Mouse (Mus musculus): ENCODE data around the gene Mylk. TPM values are rescaled to one million over a fixed set of nuclear protein-coding genes. Genes with fewer than 3 reads are reported as not detected.
A peak's percentile ranks its signal among the peaks of the same experiment; 100 is the strongest.

Mylk gene
- total RNA-seq, 2 experiments from 2014 or later: 14.5 to 14.9 TPM

DNA sequence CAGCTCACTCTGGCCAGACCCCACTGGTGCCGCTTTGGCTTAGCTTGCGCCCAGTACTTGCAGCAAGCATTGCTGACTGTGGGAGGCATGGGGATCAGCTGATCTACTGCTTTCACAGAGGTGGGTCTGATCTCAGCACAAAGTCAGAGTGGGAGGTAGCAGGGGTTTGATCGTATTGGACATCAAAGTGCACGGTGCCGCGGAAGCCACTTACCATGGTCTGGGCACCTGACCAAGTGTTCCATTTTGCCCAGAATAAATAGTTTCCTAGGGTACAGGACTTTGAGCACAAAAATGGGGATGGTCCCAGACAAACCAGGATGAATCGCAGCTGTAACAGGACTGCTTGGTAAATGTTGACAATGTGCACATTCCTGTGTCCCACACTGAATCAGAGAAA, 236.0 kb downstream of the Mylk start:
- intact Hi-C loops (cut with DNase I): no loop called here
- no peak overlapping the region for H3K27ac ChIP-seq
- no peak for TF ChIP-seq CTCF (IDR thresholded peaks at IDR 0.05)
- H3K4me3 ChIP-seq: no peak overlapping the region
- DNase-seq (ENCODE audit: extremely low spot score in 1 of 2, low spot score in 2 of 2): no peak

GRCm38 (mm10) chr16:34984203-34985030, 239.4 kb downstream of the Mylk start:
- no peak for DNase-seq (ENCODE audit: extremely low spot score in 1 of 2, low spot score in 2 of 2)
- H3K4me3 ChIP-seq: no peak overlapping the region
- intact Hi-C loops (cut with DNase I): no loop called here
- TF ChIP-seq CTCF (IDR thresholded peaks at IDR 0.05): no peak
- H3K27ac ChIP-seq: no peak overlapping the region

GRCm38 (mm10) chr16:34985031-34985346, 240.0 kb downstream of the Mylk start:
- no peak for DNase-seq (ENCODE audit: extremely low spot score in 1 of 2, low spot score in 2 of 2)
- no peak for TF ChIP-seq CTCF (IDR thresholded peaks at IDR 0.05)
- intact Hi-C loops (cut with DNase I): no loop called here
- H3K4me3 ChIP-seq: no peak overlapping the region
- no peak overlapping the region for H3K27ac ChIP-seq

GRCm38 (mm10) chr16:34986211-34986825, 241.3 kb downstream of the Mylk start:
- Histone ChIP-seq H3K27ac (no peak overlapping the region), H3K4me3 (no peak overlapping the region)
- intact Hi-C loops (cut with DNase I): no loop called here
- DNase-seq (ENCODE audit: extremely low spot score in 1 of 2, low spot score in 2 of 2): no peak
- TF ChIP-seq CTCF (IDR thresholded peaks at IDR 0.05): no peak

DNA sequence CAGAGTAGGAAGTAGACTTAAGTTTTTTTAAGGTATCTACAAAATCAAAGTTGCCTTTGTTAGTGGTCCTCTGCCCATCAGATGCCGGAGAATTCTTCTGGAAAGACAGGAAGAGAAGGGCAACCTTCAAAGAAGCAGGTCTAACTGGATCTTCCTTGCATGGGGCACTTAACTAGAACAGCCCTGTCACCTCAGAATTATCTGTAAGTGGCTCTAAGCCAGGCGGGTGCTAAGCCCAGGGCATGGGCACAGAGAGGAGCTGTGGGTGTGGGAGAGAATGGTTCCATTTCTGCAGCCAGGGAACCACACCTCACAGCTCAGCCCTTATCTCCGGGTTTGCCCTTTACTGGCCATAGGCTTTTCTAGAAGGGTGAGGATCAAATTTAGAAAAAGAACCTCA, 246.4 kb downstream of the Mylk start:
- H3K27ac ChIP-seq: no peak overlapping the region
- TF ChIP-seq CTCF (IDR thresholded peaks at IDR 0.05): no peak
- DNase-seq (ENCODE audit: extremely low spot score in 1 of 2, low spot score in 2 of 2): no peak
- intact Hi-C loops (cut with DNase I): no loop called here
- H3K4me3 ChIP-seq: no peak overlapping the region

DNA sequence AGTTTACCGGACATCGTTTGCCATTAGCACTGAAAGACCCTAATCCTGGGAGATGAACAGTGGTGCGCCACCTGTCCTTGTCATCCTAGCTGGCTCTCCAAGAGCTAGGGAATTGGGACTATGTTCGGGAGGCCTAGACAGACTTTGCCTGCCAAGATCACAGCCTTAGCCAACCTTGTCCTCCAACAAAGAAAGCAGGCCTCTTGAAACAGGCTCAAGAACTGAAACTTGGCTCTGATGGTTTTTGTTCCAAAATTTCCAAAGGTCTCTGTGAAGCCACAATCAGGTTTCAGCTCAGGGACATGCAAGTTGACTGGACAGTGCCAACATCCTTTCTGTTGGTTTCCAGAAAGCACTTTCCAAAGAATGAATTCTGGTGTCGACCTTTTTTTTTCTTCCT, 247.8 kb downstream of the Mylk start:
- DNase-seq (ENCODE audit: extremely low spot score in 1 of 2, low spot score in 2 of 2): no peak
- no peak for TF ChIP-seq CTCF (IDR thresholded peaks at IDR 0.05)
- no peak overlapping the region for H3K4me3 ChIP-seq
- H3K27ac ChIP-seq: no peak overlapping the region
- intact Hi-C loops (cut with DNase I): no loop called here

DNA sequence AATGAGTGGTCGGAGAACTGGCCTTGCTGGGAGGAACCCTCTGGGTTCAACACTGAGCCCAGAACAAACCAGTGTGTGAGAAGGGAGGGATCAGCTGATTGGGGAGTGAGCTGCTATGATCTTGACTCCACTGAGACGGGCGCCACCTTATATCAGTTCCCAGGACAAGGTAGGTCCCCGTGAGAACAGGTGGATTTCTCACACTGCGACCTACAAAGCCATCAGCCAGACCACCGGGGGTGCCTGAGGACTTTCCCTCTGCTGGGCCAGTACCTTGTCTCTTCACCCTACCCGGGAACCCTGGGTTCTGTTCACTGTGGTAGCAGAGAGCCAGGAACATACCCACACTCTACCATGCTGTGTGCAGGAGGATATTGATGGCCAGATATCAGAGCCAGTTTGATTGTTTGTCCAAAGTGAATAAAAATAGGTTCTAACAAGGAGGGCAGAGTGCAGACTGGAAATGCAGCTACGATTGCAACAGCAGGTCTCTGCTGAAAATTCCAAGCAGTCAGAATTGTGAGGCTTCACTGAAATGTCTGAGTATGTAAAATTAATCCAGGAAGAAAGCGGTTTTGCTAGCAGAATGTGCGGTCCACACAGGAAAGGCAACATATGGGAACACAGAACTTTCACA, 248.8 kb downstream of the Mylk start:
- DNase-seq (ENCODE audit: extremely low spot score in 1 of 2, low spot score in 2 of 2): no peak

DNA sequence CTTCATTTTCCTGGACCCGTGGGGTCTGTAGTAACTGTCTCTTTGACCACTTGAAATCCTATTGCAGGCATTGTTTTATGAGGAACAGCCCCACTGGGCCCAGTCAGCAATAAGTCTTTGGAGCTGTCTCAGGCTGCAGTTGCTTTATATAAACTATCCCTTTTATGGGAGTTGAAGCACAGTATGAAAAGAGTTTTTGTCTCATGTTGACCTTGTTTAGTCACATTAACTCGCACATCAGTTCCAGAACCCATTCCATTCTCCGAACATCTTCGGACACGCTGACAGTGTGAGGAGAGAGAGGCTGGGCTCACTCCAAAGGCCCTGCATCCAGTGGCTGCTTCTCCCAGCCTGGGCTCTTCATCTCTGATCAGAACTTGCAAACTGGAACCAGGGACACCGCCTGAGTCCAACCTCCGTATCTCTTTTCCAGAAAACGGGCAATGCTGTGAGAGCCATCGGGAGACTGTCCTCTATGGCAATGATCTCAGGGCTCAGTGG, 249.7 kb downstream of the Mylk start:
- DNase-seq (ENCODE audit: extremely low spot score in 1 of 2, low spot score in 2 of 2): no peak
- Histone ChIP-seq H3K4me3 (no peak overlapping the region), H3K27ac (peak overlapping the region; percentile 36)
- intact Hi-C loops (cut with DNase I): no loop called here
- no peak for TF ChIP-seq CTCF (IDR thresholded peaks at IDR 0.05)

More for the DNA sequence above, 248.8 kb downstream of the Mylk start:
- intact Hi-C loops (cut with DNase I): no loop called here
- Histone ChIP-seq H3K27ac (peak overlapping the region; percentile 50), H3K4me3 (no peak overlapping the region)
- no peak for TF ChIP-seq CTCF (IDR thresholded peaks at IDR 0.05)

DNA sequence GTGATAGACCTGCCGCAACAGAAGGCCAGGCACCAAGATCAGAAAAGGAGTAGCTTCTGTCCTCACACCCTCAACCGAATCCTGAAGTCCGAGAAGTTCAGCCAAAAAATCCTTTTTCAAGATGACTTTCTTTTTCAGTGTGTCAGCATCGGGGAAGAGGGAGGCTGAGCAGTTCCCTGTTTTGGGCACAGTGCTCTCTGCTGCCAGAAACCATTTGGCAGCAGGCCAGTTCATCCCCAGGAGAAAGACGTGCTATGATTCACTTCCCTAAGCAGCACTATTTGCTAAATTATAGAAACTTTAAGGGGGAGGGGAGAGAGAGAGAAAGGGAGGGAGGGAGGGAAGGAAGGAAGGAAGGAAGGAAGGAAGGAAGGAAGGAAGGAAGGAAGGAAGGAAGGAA, 251.1 kb downstream of the Mylk start:
- Histone ChIP-seq H3K4me3 (no peak overlapping the region), H3K27ac (peak overlapping the region; percentile 80)
- intact Hi-C loops (cut with DNase I): no loop called here
- DNase-seq (ENCODE audit: extremely low spot score in 1 of 2, low spot score in 2 of 2): peak; percentile 77 to 82
- TF ChIP-seq CTCF (IDR thresholded peaks at IDR 0.05): no peak

- no peak for TF ChIP-seq CTCF (IDR thresholded peaks at IDR 0.05)
- peak overlapping the region; percentile 66 for H3K27ac ChIP-seq
- no peak for DNase-seq (ENCODE audit: extremely low spot score in 1 of 2, low spot score in 2 of 2)
- H3K4me3 ChIP-seq: no peak overlapping the region
- intact Hi-C loops (cut with DNase I): no loop called here
Observed at GRCm38 (mm10) chr16:34997052-34997451, 252.0 kb downstream of the Mylk start.

DNA sequence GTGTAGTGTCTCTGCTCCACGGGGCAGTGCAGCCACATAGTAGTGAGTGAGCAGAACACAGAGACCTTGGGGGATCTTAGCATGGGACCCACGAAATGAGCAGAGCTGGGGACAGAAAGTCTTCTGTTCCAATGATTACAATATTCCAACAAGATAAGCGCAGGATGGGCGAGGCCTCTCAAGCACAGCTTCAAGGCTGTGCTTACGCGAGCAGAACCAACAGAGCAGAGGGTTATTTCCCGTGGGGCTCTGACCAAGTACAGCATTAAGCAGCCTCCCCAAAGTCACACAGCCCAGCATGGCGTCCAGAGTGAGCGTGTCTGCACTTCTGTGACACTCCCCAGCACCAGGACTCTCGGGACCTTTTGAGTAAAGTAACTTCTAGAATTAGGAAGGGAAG, 252.6 kb downstream of the Mylk start:
- Histone ChIP-seq H3K4me3 (no peak overlapping the region), H3K27ac (no peak overlapping the region)
- TF ChIP-seq CTCF (IDR thresholded peaks at IDR 0.05): no peak
- DNase-seq (ENCODE audit: extremely low spot score in 1 of 2, low spot score in 2 of 2): no peak
- intact Hi-C loops (cut with DNase I): no loop called here

- intact Hi-C loops (cut with DNase I): no loop called here
- Histone ChIP-seq H3K4me3 (no peak overlapping the region), H3K27ac (no peak overlapping the region)
- no peak for DNase-seq (ENCODE audit: extremely low spot score in 1 of 2, low spot score in 2 of 2)
- TF ChIP-seq CTCF (IDR thresholded peaks at IDR 0.05): no peak
Observed at GRCm38 (mm10) chr16:34999016-34999415, 254.0 kb downstream of the Mylk start.

All from left cerebral cortex, adult 2 months (tissue).